Mouse (Mus musculus) embryonic fibroblast, embryonic 13.5 days (primary cell): ENCODE measurements around the gene Ifnab.

ENCODE experiments used
- CTCF ChIP-seq: IDR thresholded peaks from 2 replicates; pipeline ENCODE4 v1.5.1; 2011; ENCODE audit warnings: mild to moderate bottlenecking, control low read depth, low read length, moderate library complexity, borderline replicate concordance; ENCODE audit not compliant: insufficient read depth
- POLR2A ChIP-seq: IDR thresholded peaks from 2 replicates; pipeline ENCODE4 v1.6.1; 2011; ENCODE audit warnings: low read depth, mild to moderate bottlenecking, control low read depth, low read length, moderate library complexity

- TF ChIP-seq CTCF (no peak), POLR2A (no peak)
Observed at GRCm38 (mm10) chr4:88697753-88698152, 6.6 kb upstream of the Ifnab start.
